Mouse (Mus musculus) skeletal muscle tissue, postnatal 0 days (tissue): ENCODE results near the gene Rbm12b1. TPM values are rescaled to one million over a fixed set of nuclear protein-coding genes. Genes with fewer than 3 reads are reported as not detected.

Experiments used
- polyA plus RNA-seq: library from polyadenylated mRNA; unstranded; fragments of >200 nt; fragmentation: Nextera tagmentation; extraction: Ambion mirVana; gene quantifications from 2 replicates; pipeline ENCODE4 v1.2.1, GENCODE M21; 2015

Gene Rbm12b1
- 2.6 and 2.8 TPM in 2 replicates for polyA plus RNA-seq

GRCm38 (mm10) chr4:12140141-12140567, at the start of gene Rbm12b1:
TSS of gene Rbm12b1 (plus strand) at chr4:12140264.

GRCm38 (mm10) chr4:12171318-12172091, 31.4 kb downstream of the Rbm12b1 start, which contains the start of gene Fam92a:
TSS of gene Fam92a (minus strand) at chr4:12172015.

Other genes with a start within 250 kb of the Rbm12b1 start
- gene Gm10604, start 159.0 kb upstream of the Rbm12b1 start, polyA plus RNA-seq, result 0.27 and 0.31 TPM in 2 replicates
- gene Rbm12b2, start 50.8 kb upstream of the Rbm12b1 start, polyA plus RNA-seq, result 4.0 and 4.3 TPM in 2 replicates
- 52.3 and 53.9 TPM in 2 replicates for gene Fam92a, start 31.8 kb downstream of the Rbm12b1 start, polyA plus RNA-seq